Mouse (Mus musculus) spleen, postnatal 36 days (tissue): ENCODE measurements around the gene Rabl2.

ENCODE experiments used
- DNase-seq, 2 experiments: peaks; one replicate each; pipeline ENCODE4 v3.0.0; 2022; ENCODE audit warnings: low spot score in 2 of 2, mixed read lengths in 1 of 2

Gene Rabl2

DNA sequence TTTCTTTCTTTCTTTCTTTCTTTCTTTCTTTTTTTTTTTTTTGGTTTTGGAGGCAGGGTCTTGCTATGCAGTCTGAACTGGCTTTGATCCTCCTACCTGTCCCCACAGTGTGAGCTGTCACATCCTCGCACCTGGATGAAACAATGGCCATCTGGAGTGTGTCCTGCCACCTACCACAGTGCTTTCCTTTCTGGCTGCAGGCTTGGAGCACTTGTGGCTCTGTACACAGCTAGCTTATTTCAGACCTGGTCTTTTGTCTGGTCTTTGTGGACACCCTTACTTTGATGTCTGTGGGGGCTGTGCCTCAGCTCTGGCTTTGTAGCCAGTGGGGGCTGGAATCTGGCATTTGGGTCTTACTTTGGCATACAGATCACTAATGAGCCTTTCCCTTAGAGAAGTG, 40.0 kb downstream of the Rabl2 start:
- DNase-seq: no peak

DNA sequence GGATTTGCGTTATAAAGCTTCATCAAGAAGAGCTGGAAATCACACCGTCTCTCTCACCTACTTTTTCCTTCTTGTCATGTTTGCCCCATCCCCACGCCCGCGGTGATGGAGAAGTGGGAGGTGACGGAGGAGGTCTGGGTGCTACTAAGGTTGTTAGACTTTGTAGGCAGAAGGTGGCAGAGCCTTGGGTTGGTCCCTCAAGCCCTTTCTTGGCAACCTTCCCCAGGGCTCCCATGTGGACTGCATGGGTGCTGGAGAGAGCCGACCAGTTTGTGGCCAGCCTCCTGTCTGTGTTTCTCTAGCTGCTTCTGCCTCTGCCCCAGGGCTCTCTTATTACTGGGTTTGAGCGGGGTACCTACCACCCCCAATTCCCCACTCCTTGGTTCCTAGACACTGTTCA, 41.2 kb downstream of the Rabl2 start:
- no peak for DNase-seq

DNA sequence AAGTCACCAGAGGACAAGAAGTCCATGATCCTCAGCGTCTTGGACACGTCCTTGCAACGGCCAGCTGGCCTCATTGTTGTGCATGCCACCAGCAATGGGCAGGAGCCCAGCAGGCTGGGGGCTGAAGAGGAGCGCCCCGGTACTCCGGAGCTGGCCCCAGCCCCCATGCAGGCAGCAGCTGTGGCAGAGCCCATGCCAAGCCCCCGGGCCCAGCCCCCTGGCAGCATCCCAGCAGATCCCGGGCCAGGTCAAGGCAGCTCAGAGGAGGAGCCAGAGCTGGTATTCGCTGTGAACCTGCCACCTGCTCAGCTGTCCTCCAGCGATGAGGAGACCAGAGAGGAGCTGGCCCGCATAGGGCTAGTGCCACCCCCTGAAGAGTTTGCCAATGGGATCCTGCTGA, 42.9 kb downstream of the Rabl2 start:
- DNase-seq: no peak

DNA sequence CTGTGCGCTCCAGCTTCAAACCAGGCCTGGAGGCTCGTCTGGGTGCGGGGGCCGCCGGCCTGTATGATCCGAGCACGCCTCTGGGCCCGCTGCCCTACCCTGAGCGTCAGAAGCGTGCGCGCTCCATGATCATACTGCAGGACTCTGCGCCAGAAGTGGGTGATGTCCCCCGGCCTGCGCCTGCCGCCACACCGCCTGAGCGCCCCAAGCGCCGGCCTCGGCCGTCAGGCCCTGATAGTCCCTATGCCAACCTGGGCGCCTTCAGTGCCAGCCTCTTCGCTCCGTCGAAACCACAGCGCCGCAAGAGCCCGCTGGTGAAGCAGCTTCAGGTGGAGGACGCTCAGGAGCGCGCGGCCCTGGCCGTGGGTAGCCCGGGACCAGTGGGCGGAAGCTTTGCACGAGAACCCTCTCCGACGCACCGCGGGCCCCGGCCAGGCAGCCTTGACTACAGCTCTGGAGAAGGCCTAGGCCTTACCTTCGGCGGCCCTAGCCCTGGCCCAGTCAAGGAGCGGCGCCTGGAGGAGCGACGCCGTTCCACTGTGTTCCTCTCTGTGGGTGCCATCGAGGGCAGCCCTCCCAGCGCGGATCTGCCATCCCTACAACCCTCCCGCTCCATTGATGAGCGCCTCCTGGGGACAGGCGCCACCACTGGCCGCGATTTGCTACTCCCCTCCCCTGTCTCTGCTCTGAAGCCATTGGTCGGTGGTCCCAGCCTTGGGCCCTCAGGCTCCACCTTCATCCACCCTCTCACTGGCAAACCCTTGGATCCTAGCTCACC, 43.7 kb downstream of the Rabl2 start:
- no peak for DNase-seq

DNA sequence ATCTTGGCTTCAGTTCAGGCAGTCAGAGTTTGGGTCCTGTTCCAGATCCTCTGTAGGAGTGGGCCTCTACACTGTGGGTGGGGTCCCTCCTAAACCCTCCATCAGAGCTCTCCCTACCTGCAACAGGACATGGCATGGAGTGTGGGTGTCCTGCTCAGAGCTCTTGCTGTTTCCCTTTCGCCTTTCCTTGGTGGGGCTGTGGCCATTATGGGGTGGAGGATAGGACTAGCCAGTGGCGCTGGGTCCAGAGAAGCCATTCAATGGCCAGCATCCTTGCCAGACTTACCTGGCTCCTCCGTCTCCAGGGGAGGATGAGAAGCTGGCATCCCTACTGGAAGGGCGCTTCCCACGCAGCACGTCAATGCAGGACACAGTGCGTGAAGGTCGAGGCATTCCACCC, 44.4 kb downstream of the Rabl2 start:
- DNase-seq: no peak

DNA sequence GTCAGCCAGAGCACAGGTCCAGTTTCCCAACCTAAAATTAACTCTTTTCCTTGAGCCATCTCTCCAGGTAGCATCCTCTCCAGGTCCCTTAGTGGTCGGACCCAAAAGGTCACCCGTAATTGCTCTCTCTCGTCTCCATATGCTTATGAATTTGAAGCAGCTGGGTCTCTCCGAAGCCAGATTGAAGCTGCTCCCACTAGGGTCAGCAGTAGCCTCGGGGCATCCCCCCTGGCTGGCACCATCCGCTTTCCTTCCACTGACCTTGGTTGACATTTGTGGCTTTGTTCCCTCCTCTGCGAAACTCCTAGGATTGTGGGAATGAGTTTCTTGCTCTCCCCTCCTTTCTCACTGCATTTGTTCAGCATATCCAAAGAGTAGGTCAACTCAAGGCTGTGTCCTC, 47.6 kb downstream of the Rabl2 start:
- DNase-seq: no peak

DNA sequence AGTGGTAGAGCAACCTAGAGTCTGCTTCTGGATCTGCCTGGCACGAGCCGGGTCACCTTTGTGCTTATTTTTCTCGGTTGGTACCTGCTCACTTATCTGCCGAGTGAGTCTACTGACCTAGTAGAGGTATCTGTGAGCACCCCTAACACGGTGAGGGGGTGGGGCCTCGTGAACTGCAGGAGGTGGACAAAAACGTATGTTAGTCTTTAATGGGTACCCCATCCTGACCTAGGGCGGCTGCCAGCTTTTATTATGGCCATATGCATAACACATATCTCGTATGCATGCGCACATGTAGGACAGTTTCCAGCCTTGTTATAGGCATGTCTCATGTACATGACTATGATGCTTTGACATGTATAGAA, 57.9 kb downstream of the Rabl2 start:
- no peak for DNase-seq

DNA sequence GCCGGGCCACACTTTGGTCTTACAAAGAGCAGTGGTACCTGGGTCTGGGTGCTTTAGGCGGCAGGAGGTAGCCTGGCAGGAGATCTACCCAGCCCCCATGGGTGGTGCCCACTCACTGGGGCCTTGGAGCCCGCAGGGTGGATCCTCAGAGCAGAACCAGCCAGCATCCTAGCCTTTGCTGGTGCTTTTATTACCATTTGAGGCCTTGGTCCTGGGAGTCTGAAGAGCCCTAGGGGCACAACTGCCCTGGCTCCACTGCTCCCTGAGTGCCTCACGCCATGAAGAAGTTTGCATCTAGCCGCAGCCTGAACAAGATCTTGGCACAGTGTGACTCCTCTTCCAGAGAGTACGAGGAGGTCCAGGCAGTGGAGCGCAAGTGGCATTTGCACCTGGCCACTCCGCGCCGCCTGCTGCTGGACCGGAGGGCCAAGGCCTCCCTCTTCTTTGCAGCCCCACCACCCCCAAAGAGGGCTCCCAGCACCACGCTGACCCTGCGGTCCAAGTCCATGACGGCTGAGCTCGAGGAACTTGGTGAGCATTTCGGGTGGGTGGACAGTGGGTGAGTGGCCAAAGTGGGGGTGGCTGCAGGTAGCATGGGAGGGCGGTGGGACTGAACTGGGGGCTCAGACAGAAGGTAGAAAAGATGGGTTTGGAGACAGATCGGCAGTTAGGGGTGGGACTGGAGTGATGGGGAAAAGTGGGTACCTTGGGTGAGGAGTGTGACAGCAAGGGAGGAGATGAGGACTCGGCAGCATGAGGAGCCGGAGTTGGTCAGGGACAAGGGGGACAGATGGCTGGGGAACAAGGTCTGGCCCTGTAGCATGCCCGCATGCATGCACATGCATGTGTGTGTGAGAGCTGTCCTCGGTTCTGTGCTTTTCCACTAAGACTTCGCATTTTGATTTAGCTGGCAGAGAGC, 58.5 kb downstream of the Rabl2 start:
- DNase-seq: no peak
